Mouse (Mus musculus) thymus, adult 2 months (tissue): Measurements from ENCODE around the gene Hpcal4. TPM values are rescaled to one million over a fixed set of nuclear protein-coding genes. Genes with fewer than 3 reads are reported as not detected.

ENCODE experiments used
- DNase-seq: peaks from one replicate; pipeline ENCODE4 v3.0.0; 2021
- H3K27ac ChIP-seq: fragments of 200-500 bp; 2 replicates; pipeline ENCODE4 v1.5.1; 2012; ENCODE audit warnings: low read length, control low read depth; ENCODE audit not compliant: control insufficient read depth, insufficient read depth
- H3K27me3 ChIP-seq: fragments of 200-500 bp; 2 replicates; pipeline ENCODE4 v1.6.1; 2012; ENCODE audit warnings: mild to moderate bottlenecking, low read length, moderate library complexity, mixed read lengths; ENCODE audit not compliant: control insufficient read depth, insufficient read depth
- H3K36me3 ChIP-seq: fragments of 200-500 bp; 2 replicates; pipeline ENCODE4 v1.6.1; 2012; ENCODE audit warnings: mild to moderate bottlenecking, low read length, moderate library complexity; ENCODE audit not compliant: control insufficient read depth, insufficient read depth
- H3K4me1 ChIP-seq: fragments of 200-500 bp; replicated peaks from 2 replicates; pipeline ENCODE4 v1.6.1; 2012; ENCODE audit warnings: low read length; ENCODE audit not compliant: control insufficient read depth, insufficient read depth
- H3K4me3 ChIP-seq: fragments of 200-500 bp; 2 replicates; pipeline ENCODE4 v1.5.1; 2012; ENCODE audit warnings: mild to moderate bottlenecking, low read length, control low read depth, moderate library complexity; ENCODE audit not compliant: control insufficient read depth, insufficient read depth
- CTCF ChIP-seq: fragments of 200-500 bp; IDR thresholded peaks from 2 replicates; pipeline ENCODE4 v1.5.1; 2012; ENCODE audit warnings: mild to moderate bottlenecking, control low read depth, low read length, moderate library complexity, borderline replicate concordance; ENCODE audit not compliant: control insufficient read depth, poor library complexity, insufficient read depth; ENCODE audit errors: extremely low read depth
- POLR2A ChIP-seq: fragments of 200-500 bp; IDR thresholded peaks from 2 replicates; pipeline ENCODE4 v1.6.1; 2012; ENCODE audit warnings: mild to moderate bottlenecking, low read length, control low read depth, moderate library complexity; ENCODE audit not compliant: control insufficient read depth, poor library complexity, insufficient read depth; ENCODE audit errors: extremely low read depth
- WGBS: fragments of 180-500 bp; shearing (Covaris S2); methylation state at CpG from one replicate; pipeline ENCODE4 v1.1.7; 2018; 5-methylcytosine and 5-hydroxymethylcytosine counted together
- polyA plus RNA-seq: library from polyadenylated mRNA; depleted of rRNA; stranded (reverse); fragments of >200 nt; gene quantifications from 2 replicates; pipeline ENCODE4 v1.2.3, GENCODE M21; 2012

Hpcal4 gene
- polyA plus RNA-seq, 1 experiment = 0.30 TPM

DNA sequence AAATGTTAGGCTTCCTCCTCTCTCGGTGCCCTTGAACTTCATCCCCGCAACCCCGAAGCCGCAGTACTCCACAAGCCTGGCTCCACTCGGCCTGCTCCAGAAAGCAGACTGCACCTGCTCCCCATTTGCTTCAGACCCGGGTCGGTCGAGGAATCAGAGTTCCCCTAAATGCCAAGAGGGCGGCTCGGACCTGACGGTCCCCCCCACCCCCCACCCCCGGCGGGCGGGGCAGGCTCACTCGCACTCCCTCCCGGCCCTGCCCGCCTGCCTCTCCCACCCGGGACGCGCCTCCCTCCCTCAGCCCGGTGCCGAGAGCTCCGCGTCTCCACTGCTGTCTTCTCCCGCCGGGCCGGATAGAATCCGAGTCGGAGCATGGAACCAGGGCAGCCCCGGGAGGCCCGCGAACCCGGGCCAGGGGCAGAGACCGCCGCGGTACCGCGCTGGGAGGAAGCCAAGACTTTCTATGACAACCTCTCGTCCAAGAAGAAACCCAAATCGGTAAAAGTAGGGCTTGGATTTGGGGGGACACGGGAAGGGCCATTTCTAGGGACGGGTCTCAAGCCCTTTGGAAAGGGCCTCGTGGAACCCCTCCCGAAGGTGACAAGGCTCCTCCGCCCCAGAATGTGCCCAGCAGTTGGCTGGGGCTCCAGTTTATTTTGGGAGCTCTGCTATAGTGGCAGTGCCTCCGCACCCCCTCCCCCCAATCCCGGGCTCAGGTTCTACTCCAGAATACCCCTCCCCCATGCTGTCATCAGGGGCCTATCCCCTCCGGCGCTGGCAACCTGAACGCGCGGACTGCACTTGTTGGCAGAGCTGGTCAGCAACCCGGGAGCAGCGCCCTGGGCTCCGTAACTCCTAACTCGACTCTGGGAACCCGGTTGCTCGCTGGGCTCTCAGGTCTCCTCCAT is 18.4 kb downstream of the Hpcal4 start, which contains the start of gene Nt5c1a:
Nt5c1a (plus strand) TSS at position 319 of the 908 bp plus-strand sequence.
- no peak for TF ChIP-seq POLR2A
- TF ChIP-seq CTCF = no peak
- 10% methylated on average over 58 of the region's 58 CpGs for WGBS
- Histone ChIP-seq H3K4me3 (no peak within 1 kb of the TSS), H3K36me3 (no peaks in the 10 kb centered on the region), H3K27ac (no peak within 1 kb of the TSS), H3K4me1 (no peaks in the 10 kb centered on the region), H3K27me3 (peaks cover 11% of the 10 kb centered on the region; the same call in 1 of the 2 replicates)
- no peak for DNase-seq

DNA sequence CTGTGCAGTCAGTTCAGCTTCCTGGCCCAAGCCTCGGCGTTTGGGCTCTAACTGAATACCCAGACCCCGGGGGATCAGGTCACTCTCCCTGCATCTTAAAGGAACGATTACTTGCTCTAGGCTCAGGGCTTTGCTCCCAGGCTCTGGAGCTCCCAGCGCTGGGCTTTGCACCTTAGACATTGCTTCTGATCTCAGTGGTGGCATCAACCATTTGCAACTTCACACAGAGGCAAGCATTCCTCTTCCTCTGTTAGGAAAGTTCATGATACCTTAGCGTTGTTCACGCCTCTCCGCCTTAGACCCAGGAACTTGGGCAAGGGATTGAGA is 19.0 kb downstream of the Hpcal4 start:
- Histone ChIP-seq H3K4me1 (no peaks in the 10 kb centered on the region), H3K27me3 (peaks cover 11% of the 10 kb centered on the region; the same call in 1 of the 2 replicates), H3K4me3 (no peak overlapping the region), H3K27ac (no peak overlapping the region), H3K36me3 (no peaks in the 10 kb centered on the region)
- WGBS = 43% methylated on average over 8 of the region's 8 CpGs
- no peak for TF ChIP-seq POLR2A
- no peak for TF ChIP-seq CTCF
- no peak for DNase-seq

DNA sequence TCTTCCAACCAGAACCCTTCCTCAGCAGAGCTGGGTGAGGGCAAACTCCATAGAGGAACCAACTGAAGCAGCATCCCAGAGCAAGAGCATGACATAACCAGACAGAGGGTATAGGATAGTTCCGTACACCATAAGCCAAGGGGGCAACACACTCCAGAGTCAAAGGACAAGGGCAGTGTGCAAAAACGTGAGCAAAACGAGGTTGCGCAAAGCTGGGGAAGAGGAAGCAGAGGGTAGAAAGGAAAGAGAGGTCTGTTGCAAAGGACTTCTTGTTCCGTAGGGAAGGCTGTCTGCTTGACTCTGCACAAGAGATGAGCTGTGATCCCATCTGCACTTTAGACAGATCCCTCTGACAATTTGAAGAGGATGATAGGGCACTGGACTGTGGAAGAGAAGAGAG is 24.3 kb downstream of the Hpcal4 start:
- Histone ChIP-seq H3K27ac (no peak overlapping the region), H3K36me3 (no peaks in the 10 kb centered on the region), H3K4me1 (no peaks in the 10 kb centered on the region), H3K27me3 (no peaks in the 10 kb centered on the region; the same call in 1 of the 2 replicates), H3K4me3 (no peak overlapping the region)
- TF ChIP-seq CTCF = no peak
- TF ChIP-seq POLR2A = no peak
- DNase-seq = no peak
- 48% methylated on average over 5 of the region's 5 CpGs for WGBS

DNA sequence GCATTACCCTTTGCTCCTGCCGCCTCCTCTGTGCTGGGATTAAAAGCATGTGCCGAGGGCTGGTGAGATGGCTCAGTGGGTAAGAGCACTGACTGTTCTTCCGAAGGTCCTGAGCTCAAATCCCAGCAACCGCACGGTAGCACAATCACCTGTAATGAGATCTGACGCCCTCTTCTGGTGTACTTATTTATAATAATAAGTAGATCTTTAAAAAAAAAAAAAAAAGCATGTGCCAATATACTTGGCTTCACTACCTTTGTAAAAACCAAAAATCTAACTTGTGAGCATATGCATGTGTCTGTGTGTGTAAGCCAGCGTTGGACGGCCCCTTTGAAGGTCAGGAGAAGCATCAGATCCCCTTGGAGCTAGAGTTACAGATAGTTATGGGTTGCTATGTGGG is 28.0 kb downstream of the Hpcal4 start:
- DNase-seq = no peak
- Histone ChIP-seq H3K27ac (no peak overlapping the region), H3K4me1 (no peaks in the 10 kb centered on the region), H3K36me3 (no peaks in the 10 kb centered on the region), H3K4me3 (no peak overlapping the region), H3K27me3 (no peaks in the 10 kb centered on the region)
- 66% methylated on average over 8 of the region's 8 CpGs for WGBS
- TF ChIP-seq POLR2A (no peak), CTCF (no peak)

DNA sequence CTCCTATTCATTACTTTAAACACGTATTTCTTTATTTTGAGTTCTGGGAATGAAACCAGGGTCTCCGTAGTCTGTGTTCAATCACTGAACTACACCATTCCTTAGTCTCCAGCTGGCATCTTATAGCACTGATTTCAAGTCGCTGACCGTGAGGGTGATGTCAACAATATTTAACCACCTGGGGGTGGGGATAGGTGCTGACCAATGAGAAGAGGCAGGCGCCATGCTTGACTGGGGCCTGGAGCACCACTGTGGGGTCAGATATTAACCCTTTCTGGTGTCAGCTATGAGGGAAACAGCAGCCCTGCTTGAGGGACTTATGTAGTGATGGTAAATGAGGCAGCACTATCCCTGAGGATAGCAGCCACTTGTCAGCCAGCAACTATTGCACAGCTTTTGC is 28.4 kb downstream of the Hpcal4 start:
- no peaks in the 10 kb centered on the region for H3K36me3 ChIP-seq
- no peak for DNase-seq
- whole genome bisulfite sequencing = 74% methylated on average over 5 of the region's 5 CpGs
- no peak for TF ChIP-seq POLR2A
- no peak for TF ChIP-seq CTCF
- H3K4me1 ChIP-seq = no peaks in the 10 kb centered on the region
- no peak overlapping the region for H3K27ac ChIP-seq
- no peaks in the 10 kb centered on the region for H3K27me3 ChIP-seq
- no peak overlapping the region for H3K4me3 ChIP-seq

DNA sequence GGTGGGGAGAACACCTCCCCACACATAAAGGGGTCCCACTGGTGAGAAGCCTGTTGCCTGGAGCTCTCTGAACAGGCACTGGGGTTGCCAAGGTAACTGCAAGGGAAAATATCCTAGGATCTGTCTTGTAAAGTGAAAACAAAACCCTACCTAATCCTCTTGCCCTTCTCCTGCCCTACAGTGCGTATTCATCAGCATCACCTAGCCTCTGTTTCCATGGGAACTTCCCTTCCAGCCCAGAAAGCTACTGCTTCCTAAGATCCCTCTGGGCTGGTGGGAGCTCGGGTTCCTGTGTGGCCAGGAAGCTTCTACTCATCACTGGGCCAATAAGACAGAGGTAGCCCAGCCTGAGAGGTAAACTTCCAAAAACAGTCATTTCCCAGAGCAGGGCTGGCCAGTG is 29.3 kb downstream of the Hpcal4 start:
- Histone ChIP-seq H3K27ac (no peak overlapping the region), H3K27me3 (no peaks in the 10 kb centered on the region), H3K4me3 (no peak overlapping the region), H3K36me3 (no peaks in the 10 kb centered on the region), H3K4me1 (no peaks in the 10 kb centered on the region)
- WGBS = 68% methylated on average over 2 of the region's 2 CpGs
- DNase-seq = no peak
- TF ChIP-seq POLR2A = no peak
- no peak for TF ChIP-seq CTCF
